Mouse (Mus musculus) liver, adult 2 months (tissue): ENCODE results near the gene Hsph1. TPM values are rescaled to one million over a fixed set of nuclear protein-coding genes. Genes with fewer than 3 reads are reported as not detected.

Experiments used
- DNase-seq: peaks from one replicate; pipeline ENCODE4 v3.0.0-alpha.2; 2011; ENCODE audit warnings: low read depth, low spot score; ENCODE audit errors: extremely low read depth
- H3K27ac ChIP-seq: fragments of 200-500 bp; replicated peaks from 2 replicates; pipeline ENCODE4 v1.5.1; 2012; ENCODE audit warnings: low read depth, mild to moderate bottlenecking, control low read depth, inconsistent platforms, low read length; ENCODE audit not compliant: insufficient read depth
- H3K27me3 ChIP-seq: fragments of 200-500 bp; 2 replicates; pipeline ENCODE4 v1.6.1; 2012; ENCODE audit warnings: mild to moderate bottlenecking, moderate library complexity, low read length, inconsistent platforms; ENCODE audit not compliant: control insufficient read depth, insufficient read depth
- H3K36me3 ChIP-seq: fragments of 200-500 bp; 2 replicates; pipeline ENCODE4 v1.6.1; 2012; ENCODE audit warnings: low read length, inconsistent platforms; ENCODE audit not compliant: control insufficient read depth, insufficient read depth
- H3K4me1 ChIP-seq: fragments of 200-500 bp; 2 replicates; pipeline ENCODE4 v1.6.1; 2011; ENCODE audit warnings: low read length; ENCODE audit not compliant: control insufficient read depth, insufficient read depth
- H3K4me3 ChIP-seq: fragments of 200-500 bp; 2 replicates; pipeline ENCODE4 v1.5.1; 2011; ENCODE audit warnings: low read depth, mild to moderate bottlenecking, control low read depth, low read length, moderate library complexity; ENCODE audit not compliant: insufficient read depth
- H3K79me2 ChIP-seq: fragments of 200-500 bp; 2 replicates; pipeline ENCODE4 v1.6.1; 2012; ENCODE audit warnings: inconsistent platforms, mild to moderate bottlenecking, low read length, moderate library complexity; ENCODE audit not compliant: control insufficient read depth, insufficient read depth
- H3K9ac ChIP-seq: fragments of 200-500 bp; 2 replicates; pipeline ENCODE4 v1.6.1; 2012; ENCODE audit warnings: low read depth, mild to moderate bottlenecking, control low read depth, inconsistent platforms, low read length
- CTCF ChIP-seq: fragments of 200-500 bp; IDR thresholded peaks from 2 replicates; pipeline ENCODE4 v1.5.1; 2011; ENCODE audit warnings: low read depth, low read length, control low read depth
- POLR2A ChIP-seq: fragments of 200-500 bp; IDR thresholded peaks from 2 replicates; pipeline ENCODE4 v1.6.1; 2011; ENCODE audit warnings: low read length, control low read depth; ENCODE audit not compliant: insufficient read depth; ENCODE audit errors: extremely low read depth
- WGBS: fragments of 180-500 bp; shearing (Covaris S2); methylation state at CpG from one replicate; pipeline ENCODE4 v1.1.7; 2018; 5-methylcytosine and 5-hydroxymethylcytosine counted together
- polyA plus RNA-seq: library from polyadenylated mRNA; depleted of rRNA; stranded (reverse); fragments of >200 nt; gene quantifications from 2 replicates; pipeline ENCODE4 v1.2.3, GENCODE M21; 2012; rRNA removed
- total RNA-seq: library from RNA; depleted of rRNA; stranded (reverse); fragments of >200 nt; gene quantifications from 2 replicates; pipeline ENCODE4 v1.2.3, GENCODE M21; 2014; rRNA removed

Hsph1 gene
- total RNA-seq (17.2 and 19.1 TPM in 2 replicates), polyA plus RNA-seq (9.7 and 14.1 TPM in 2 replicates)

DNA sequence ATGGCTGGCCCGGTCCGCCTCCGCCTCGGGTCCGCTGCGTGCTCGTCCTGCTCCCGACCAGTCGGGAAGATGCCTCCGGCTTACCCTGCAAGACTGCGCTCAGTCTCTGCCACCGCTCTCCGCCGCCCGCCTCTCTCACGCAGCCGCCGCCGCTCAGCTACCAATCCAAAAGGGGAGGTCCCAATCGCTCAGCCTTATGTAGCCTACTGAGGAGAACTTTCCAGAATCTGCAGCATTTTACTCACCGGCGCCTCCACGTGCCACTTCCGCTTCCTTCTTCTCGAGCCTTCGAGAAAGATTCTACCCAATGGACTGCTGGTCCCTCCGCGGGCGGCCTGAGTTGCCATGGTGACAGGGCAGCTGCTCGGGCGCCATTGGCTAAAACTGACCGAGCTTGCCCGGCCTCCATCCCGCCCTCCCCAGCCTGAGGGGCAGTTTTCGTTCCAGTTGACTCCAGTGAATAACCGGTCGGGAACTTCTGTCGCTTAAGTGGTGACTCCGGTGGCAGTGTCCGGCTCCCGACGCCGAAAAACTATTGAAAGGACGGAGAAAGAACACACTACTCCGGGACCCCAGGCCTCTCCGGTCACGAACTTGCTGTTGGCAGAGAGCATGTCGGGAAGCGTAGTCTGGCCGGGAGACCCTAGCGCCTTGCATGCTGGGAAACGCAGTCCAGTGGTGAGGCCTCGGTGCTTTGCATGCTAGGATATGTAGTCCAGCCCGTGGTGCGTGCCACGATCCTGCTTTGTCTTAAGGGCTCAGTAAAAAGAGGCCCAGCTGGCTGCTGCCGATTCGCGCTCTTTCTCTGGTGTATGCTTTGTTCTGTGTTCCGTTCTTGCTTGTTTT, at the start of gene Hsph1:
Gene Hsph1 (minus strand): TSS at position 302 of the 846 bp plus-strand sequence.
- under 1% methylated on average over 60 of the region's 60 CpGs for WGBS

DNA sequence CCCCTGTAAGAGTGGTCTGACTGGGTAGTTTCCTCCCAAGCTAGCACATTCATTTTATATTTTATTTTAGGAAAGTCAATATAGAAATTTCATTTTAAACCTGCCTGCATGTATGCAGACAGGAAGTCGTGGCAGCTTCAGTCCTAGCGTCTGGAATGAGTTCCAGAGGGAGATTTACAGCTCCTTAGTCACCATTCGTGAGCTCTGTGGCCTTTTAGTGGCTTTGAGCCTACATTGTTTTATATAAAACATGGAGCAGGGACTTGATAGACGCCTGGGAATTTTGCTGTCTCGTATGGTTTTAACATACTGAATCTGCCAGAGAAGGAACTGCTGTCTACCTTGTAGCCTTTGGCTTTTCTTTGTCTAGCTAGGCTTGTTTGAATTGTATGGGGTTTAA, 44.8 kb upstream of the Hsph1 start:
- Histone ChIP-seq H3K36me3 (no peaks in the 10 kb centered on the region), H3K79me2 (no peaks in the 10 kb centered on the region), H3K27ac (no peak overlapping the region), H3K4me3 (no peak overlapping the region), H3K4me1 (peaks cover 1% of the 10 kb centered on the region; the same call in 1 of the 2 replicates), H3K27me3 (no peaks in the 10 kb centered on the region), H3K9ac (no peak overlapping the region)
- DNase-seq: no peak
- no peak for TF ChIP-seq CTCF
- TF ChIP-seq POLR2A: no peak
- 86% methylated on average over 5 of the region's 5 CpGs for WGBS

More for the DNA sequence above, at the start of gene Hsph1:
- H3K4me1 ChIP-seq: peaks cover 10% of the 10 kb centered on the region
- peaks cover 23% of the 10 kb centered on the region for H3K36me3 ChIP-seq
- TF ChIP-seq CTCF: no peak
- peak; percentile 71 for TF ChIP-seq POLR2A
- peak within 1 kb of the TSS; percentile 88 for H3K9ac ChIP-seq
- peaks cover 10% of the 10 kb centered on the region; the same call in 1 of the 2 replicates for H3K79me2 ChIP-seq
- H3K27ac ChIP-seq: peak within 1 kb of the TSS; percentile 54
- H3K27me3 ChIP-seq: no peaks in the 10 kb centered on the region
- DNase-seq: peak; percentile 99
- H3K4me3 ChIP-seq: peak within 1 kb of the TSS; percentile 83

DNA sequence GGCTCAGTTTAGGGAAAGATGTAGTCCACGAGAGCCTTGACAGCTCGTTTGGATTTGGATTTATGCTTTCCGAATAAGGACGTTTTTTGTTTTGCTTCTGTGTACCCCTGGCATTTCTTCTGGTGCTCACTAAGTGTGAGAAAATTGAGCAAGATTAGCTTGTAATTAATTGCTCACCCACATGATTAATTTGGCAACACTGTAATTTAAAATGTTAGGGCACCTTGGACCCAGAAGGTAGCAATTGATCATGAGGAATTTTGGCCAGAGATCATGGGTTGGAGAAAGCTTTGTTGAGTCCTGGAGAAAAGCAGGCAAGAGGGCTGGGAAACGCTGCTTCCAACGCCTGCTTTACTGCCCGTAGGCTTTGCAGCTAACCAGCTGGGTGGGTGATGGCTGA, 43.7 kb upstream of the Hsph1 start:
- no peaks in the 10 kb centered on the region for H3K36me3 ChIP-seq
- no peak for TF ChIP-seq POLR2A
- TF ChIP-seq CTCF: no peak
- H3K79me2 ChIP-seq: no peaks in the 10 kb centered on the region
- WGBS: 86% methylated on average over 7 of the region's 7 CpGs
- peaks cover 1% of the 10 kb centered on the region; the same call in 1 of the 2 replicates for H3K4me1 ChIP-seq
- no peak overlapping the region for H3K9ac ChIP-seq
- H3K4me3 ChIP-seq: no peak overlapping the region
- no peak overlapping the region for H3K27ac ChIP-seq
- H3K27me3 ChIP-seq: no peaks in the 10 kb centered on the region
- no peak for DNase-seq

DNA sequence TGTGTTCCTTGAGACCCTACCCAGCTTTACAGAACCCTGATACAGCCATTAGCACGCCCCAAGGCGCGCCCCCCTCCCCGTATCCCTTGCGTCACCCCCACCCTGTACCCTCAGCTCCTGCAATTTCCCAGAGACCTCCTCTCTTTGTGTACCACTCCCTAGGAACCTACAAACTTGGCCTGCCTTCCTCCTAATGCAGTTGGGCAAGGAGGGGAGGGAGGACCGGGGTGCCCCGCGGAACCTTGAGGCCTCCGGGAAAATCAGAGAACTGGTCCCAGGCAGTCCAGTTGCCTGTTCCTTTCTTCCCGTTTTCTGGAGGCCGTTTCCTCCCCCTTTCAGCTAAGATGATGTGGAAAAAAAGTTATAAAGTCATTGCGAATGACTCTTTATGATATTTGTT, 43.2 kb upstream of the Hsph1 start:
- DNase-seq: no peak
- Histone ChIP-seq H3K4me3 (no peak overlapping the region), H3K27ac (no peak overlapping the region), H3K4me1 (peaks cover 1% of the 10 kb centered on the region; the same call in 1 of the 2 replicates), H3K79me2 (no peaks in the 10 kb centered on the region), H3K36me3 (no peaks in the 10 kb centered on the region), H3K27me3 (no peaks in the 10 kb centered on the region), H3K9ac (no peak overlapping the region)
- TF ChIP-seq POLR2A (no peak), CTCF (no peak)
- WGBS: 25% methylated on average over 12 of the region's 12 CpGs

DNA sequence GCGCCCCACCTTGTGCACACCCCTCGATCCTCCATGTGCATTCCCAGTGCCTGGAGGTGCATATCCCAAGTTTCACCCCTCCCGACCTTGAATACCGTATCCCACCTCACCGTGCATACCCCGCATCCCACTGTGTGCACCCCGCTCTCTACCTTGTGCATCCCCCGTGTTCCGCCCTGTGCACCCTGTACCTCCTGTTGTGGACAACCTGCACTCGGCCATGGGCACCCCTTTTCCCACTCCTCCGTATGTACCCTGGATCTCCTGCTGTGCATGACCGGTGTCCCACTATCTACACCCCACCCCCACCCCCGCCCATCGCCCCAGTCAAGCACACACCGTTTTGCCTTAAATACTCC, 42.8 kb upstream of the Hsph1 start:
- no peak for DNase-seq

More for the DNA sequence above, 42.8 kb upstream of the Hsph1 start:
- H3K27me3 ChIP-seq: no peaks in the 10 kb centered on the region
- H3K4me1 ChIP-seq: peaks cover 1% of the 10 kb centered on the region; the same call in 1 of the 2 replicates
- peak overlapping the region; percentile 67 for H3K9ac ChIP-seq
- peak overlapping the region; percentile 84; the same call in 1 of the 2 replicates for H3K4me3 ChIP-seq
- no peak for TF ChIP-seq CTCF
- no peak for TF ChIP-seq POLR2A
- H3K27ac ChIP-seq: no peak overlapping the region
- no peaks in the 10 kb centered on the region for H3K79me2 ChIP-seq
- WGBS: 7% methylated on average over 15 of the region's 15 CpGs
- no peaks in the 10 kb centered on the region for H3K36me3 ChIP-seq
